Mouse (Mus musculus) ES-E14 (cell line): ENCODE data around the gene Hoxd9. TPM values are rescaled to one million over a fixed set of nuclear protein-coding genes. Genes with fewer than 3 reads are reported as not detected.

ENCODE experiments used
- DNase-seq: peaks from one replicate; pipeline ENCODE4 v3.0.0-alpha.2; 2013; ENCODE audit warnings: low read depth, low spot score
- H3K27ac ChIP-seq: 2 replicates; pipeline ENCODE4 v1.5.1; 2012; ENCODE audit warnings: low read depth, mild to moderate bottlenecking, low read length, moderate library complexity, mixed read lengths; ENCODE audit not compliant: poor library complexity, insufficient read depth, severe bottlenecking
- H3K36me3 ChIP-seq: 2 replicates; pipeline ENCODE4 v1.6.1; 2012; ENCODE audit warnings: mild to moderate bottlenecking, low read length, moderate library complexity, mixed read lengths; ENCODE audit not compliant: control insufficient read depth, poor library complexity, insufficient read depth, severe bottlenecking
- H3K4me1 ChIP-seq, 2 experiments: fragments of 150-350 bp in 1 of 2; sonication (generic) in 1 of 2; 2 replicates each; pipeline ENCODE4 v1.6.1; 2012; ENCODE audit warnings: low read length in 2 of 2, mild to moderate bottlenecking in 1 of 2, mixed read lengths in 1 of 2; ENCODE audit not compliant: control insufficient read depth in 2 of 2, insufficient read depth in 2 of 2, poor library complexity in 1 of 2
- H3K4me3 ChIP-seq, 2 experiments: fragments of 150-350 bp in 1 of 2; sonication (generic) in 1 of 2; 2 replicates each; pipeline ENCODE4 v1.5.1; 2012; ENCODE audit warnings: low read length in 2 of 2, low read depth in 1 of 2, mild to moderate bottlenecking in 1 of 2, mixed read lengths in 1 of 2; ENCODE audit not compliant: insufficient read depth in 1 of 2, poor library complexity in 1 of 2, severe bottlenecking in 1 of 2
- H3K9ac ChIP-seq: 2 replicates; pipeline ENCODE4 v1.6.1; 2012; ENCODE audit warnings: low read depth, mild to moderate bottlenecking, low read length, mixed read lengths; ENCODE audit not compliant: poor library complexity, insufficient read depth, severe bottlenecking
- H3K9me3 ChIP-seq: fragments of 150-350 bp; sonication (generic); 2 replicates; pipeline ENCODE4 v1.6.1; 2012; ENCODE audit warnings: low read depth, mild to moderate bottlenecking, low read length; ENCODE audit not compliant: control insufficient read depth, insufficient read depth
- CHD2 ChIP-seq: IDR thresholded peaks from 2 replicates; pipeline ENCODE4 v1.6.1; 2014; ENCODE audit warnings: mild to moderate bottlenecking, low read depth, low read length, inconsistent platforms
- HCFC1 ChIP-seq: IDR thresholded peaks from 2 replicates; pipeline ENCODE4 v1.6.1; 2012; ENCODE audit warnings: low read length, inconsistent platforms, borderline replicate concordance; ENCODE audit not compliant: insufficient read depth
- MAFK ChIP-seq: IDR thresholded peaks from 2 replicates; pipeline ENCODE4 v1.6.1; 2014; ENCODE audit warnings: mild to moderate bottlenecking, low read depth, low read length, inconsistent platforms; ENCODE audit not compliant: insufficient read depth
- ZC3H11A ChIP-seq: IDR thresholded peaks from 2 replicates; pipeline ENCODE4 v1.6.1; 2012; ENCODE audit warnings: low read depth, mild to moderate bottlenecking, inconsistent platforms, low read length, borderline replicate concordance
- ZNF384 ChIP-seq: IDR thresholded peaks from 2 replicates; pipeline ENCODE4 v1.6.1; 2012; ENCODE audit warnings: low read depth, low read length, inconsistent platforms
- in situ Hi-C, 2 experiments: fragments of 600-800 bp; cut with MboI; formaldehyde crosslinking; loops; one replicate each; pipeline ENCODE4 v1.15.1; 2025; ENCODE audit warnings: low sequenced_read_pairs in 2 of 2, inconsistent platforms in 1 of 2; ENCODE audit not compliant: unreplicated experiment in 2 of 2
- total RNA-seq: library from RNA; depleted of rRNA; stranded (reverse); fragments of 300-350 nt; gene quantifications from 2 replicates; pipeline ENCODE4 v1.2.3, GENCODE M21; 2012

The Hoxd9 gene
- total RNA-seq, 1 experiment, result 0.76 TPM

DNA sequence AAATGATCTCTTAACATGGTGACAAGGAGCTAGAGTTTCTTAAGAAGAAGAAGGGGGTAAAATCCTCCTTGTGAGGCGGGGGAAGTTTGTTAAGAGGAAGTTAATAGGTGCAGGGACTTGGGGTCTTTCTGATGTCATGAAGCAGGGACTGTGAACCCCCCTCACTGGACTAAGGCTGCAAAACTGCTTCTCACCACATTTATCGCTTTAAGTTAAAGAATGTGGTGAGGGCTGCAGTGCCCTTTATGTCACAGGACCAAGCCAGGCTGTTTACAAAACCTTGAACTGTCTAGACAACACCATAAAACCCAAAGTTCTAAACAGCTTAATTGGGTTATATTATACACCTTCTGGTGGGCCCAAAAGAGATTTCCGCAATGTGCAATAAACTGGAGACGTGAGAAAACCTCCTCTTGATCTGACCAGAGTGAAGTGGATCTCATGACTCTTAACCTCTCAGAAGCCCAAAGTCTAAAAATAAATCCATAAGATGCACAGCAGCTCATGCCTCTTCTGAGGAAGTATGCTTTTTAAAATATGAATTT is 12.4 kb upstream of the Hoxd9 start:
- no peak overlapping the region for H3K9ac ChIP-seq
- DNase-seq, result no peak
- TF ChIP-seq HCFC1 (no peak), CHD2 (no peak), MAFK (no peak), ZNF384 (no peak), ZC3H11A (no peak)
- H3K4me1 ChIP-seq, result peaks cover 0 to 5% of the 10 kb centered on the region in 2 experiments; a peak in 1 of 4 replicates
- H3K36me3 ChIP-seq, result no peaks in the 10 kb centered on the region
- H3K9me3 ChIP-seq, result no peaks in the 10 kb centered on the region
- in situ Hi-C loops, result loop anchor here (10.0 to 25.0 kb wide), 2 partner anchors 60 to 902 kb away; no protein-coding TSS in a partner anchor
- no peak overlapping the region for H3K4me3 ChIP-seq
- no peak overlapping the region for H3K27ac ChIP-seq

DNA sequence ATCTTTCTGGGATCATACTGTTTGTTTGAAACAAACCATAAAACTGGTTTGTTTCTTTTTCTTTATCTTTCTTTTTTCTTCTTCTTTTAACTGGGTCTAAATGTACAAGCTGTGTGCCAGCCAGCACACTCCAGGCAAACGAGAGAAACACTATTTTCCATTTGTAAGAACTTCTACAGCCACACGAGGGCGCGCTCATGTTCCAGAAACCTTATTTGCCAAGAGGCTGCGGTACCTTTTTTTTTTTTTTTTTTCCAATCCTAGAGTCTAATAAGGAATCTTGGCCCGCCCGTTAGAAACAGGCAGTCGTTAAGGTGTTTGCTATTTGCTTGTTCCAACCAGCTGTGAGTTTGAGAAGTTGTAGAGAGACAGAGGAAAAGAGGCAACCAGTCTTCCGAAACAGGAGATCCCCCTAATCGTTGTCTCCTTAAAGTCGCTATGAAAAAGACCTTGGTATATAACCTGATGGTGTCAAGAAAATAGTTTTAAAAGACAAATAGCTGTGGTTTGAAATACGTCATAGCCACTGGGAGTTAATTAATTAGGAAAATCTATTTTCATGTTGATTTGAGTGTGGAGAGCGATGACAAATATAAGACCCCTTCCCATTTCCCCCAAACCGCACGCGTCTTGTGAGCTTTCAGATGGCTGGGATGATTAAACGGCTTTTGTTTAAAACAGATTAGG is 11.1 kb upstream of the Hoxd9 start:
- peaks cover 0 to 3% of the 10 kb centered on the region in 2 experiments; a peak in 1 of 4 replicates for H3K4me1 ChIP-seq
- H3K9ac ChIP-seq, result no peak overlapping the region
- TF ChIP-seq CHD2, result 0 out of 2 replicates have a peak, but pooled peaks have one; percentile 19
- no peak for TF ChIP-seq MAFK
- peak; percentile 98 for TF ChIP-seq ZNF384
- H3K36me3 ChIP-seq, result no peaks in the 10 kb centered on the region
- H3K27ac ChIP-seq, result no peak overlapping the region
- H3K4me3 ChIP-seq, result no peak overlapping the region
- in situ Hi-C loops, result loop anchor here (10.0 to 25.0 kb wide), 2 partner anchors 58 to 901 kb away; no protein-coding TSS in a partner anchor
- H3K9me3 ChIP-seq, result no peaks in the 10 kb centered on the region
- DNase-seq, result no peak

DNA sequence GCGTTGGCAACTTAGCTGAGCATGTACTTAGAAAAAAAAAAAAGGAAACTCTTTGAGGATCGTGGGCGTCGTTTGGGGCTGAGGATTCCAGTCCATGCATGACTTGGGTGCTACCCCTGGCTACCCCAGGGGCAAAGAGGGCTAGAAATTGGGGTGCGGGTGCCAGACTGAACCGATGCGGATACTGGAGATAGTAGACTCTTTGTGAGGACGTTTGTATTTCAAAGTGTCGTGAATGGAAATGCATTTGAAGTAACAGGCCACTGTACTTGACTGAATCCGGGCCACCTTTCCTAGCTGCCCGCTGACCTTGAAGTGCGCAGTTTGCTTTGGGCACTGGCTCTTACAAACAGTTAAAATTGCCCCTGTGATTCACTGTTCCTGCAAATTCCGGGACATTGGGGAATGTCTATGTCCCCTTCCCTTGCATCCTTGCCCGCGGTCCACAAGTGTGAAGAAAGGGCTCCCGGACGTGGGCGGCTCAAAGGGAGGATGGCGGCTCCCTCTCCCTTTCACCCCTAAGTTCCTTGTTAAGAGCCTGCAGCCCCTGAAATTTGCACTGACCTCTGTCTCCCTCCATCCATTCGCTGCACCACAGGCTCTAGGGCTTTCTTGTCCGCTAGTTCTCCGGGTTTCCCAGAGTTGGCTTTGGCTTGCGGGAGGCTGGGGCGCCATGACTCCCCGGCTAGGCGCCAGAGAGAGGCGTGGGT is 10.4 kb upstream of the Hoxd9 start:
- Histone ChIP-seq H3K36me3 (no peaks in the 10 kb centered on the region), H3K9ac (no peak overlapping the region), H3K9me3 (no peaks in the 10 kb centered on the region), H3K27ac (no peak overlapping the region), H3K4me1 (peaks cover 0 to 4% of the 10 kb centered on the region in 2 experiments; a peak in 1 of 4 replicates), H3K4me3 (no peak overlapping the region)
- in situ Hi-C loops, result loop anchor here (10.0 to 25.0 kb wide), 2 partner anchors 58 to 900 kb away; no protein-coding TSS in a partner anchor
- TF ChIP-seq ZNF384 (0 out of 2 replicates have a peak, but pooled peaks have one; percentile 6), CHD2 (no peak)
- DNase-seq, result no peak

DNA sequence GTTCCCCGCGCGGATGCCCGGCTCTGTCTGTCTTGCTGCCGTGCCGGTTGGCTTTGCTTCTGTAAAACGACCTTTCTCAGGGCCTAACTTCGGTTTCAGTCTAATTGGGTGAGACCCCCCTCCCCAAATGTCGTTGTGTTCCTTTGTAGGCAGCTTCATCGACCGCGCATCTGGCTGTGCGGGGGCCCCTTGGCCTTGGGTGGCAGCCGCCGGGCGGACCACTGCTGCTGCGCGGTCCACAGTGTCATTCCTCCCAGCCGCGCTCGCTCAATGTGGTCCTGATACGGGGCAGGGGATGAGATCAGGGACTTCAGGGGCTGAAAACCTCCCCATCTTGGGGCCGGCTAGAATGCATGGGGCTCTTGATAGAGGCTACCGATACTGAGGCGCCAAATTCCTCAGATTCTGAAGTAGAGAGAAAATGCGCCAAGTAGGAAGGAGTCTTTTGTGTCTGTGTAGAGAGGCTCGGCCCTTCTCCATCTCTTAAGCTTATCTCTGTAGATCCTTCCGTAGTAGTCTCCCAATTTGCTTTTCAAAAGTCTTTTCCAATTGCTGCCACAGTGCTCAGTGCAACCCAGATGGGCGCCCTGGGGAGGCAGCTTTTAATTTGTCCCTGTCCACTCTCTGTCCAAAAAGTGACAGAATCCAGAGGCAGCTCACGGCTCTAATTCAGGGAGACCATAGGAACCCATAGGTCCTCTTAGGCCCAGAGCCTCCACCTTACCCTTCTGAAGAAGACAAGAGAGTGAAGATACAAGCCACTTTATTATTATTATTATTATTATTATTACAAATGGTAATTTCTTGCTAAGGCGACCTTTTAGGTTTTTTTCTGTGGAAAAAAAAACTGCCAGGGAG is 9.6 kb upstream of the Hoxd9 start:
- no peak for DNase-seq
- no peaks in the 10 kb centered on the region for H3K36me3 ChIP-seq
- no peak overlapping the region for H3K9ac ChIP-seq
- in situ Hi-C loops, result loop anchor here (10.0 to 25.0 kb wide), 2 partner anchors 57 to 899 kb away; no protein-coding TSS in a partner anchor
- no peak overlapping the region for H3K27ac ChIP-seq
- H3K4me1 ChIP-seq, result peaks cover 0 to 1% of the 10 kb centered on the region in 2 experiments; a peak in 1 of 4 replicates
- H3K9me3 ChIP-seq, result no peaks in the 10 kb centered on the region
- TF ChIP-seq HCFC1 (no peak), ZNF384 (no peak), ZC3H11A (no peak)
- H3K4me3 ChIP-seq, result no peak overlapping the region
